Mouse (Mus musculus): ENCODE results near the gene Selenow.

DNA sequence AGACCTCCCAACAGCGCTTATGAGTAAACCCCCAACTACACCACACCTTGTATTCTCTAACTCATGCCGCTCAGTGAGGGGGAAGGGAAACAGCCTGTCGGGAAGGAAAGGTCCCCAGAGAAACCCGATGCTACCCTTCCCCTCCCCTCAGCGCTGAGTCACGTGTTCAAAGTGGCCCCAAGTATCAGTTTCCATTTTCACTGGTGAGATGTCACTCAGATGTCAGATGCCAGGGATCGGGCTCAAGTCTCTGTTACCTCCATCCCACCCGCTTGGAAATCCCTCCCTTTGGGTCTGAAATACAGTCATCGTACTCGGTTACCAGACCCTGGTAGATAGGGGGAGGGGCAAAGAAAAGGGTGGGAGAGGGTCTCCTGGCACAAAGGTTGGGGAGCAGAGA is 406 bp downstream of the Selenow start:
- no peak for TF ChIP-seq CTCF (IDR thresholded peaks at IDR 0.05)
- peak; percentile 13; the same call in 1 of the 2 replicates for TF ChIP-seq EP300 (IDR thresholded peaks at IDR 0.05)

All from lung, postnatal 0 days (tissue).